In genomic region chr13:53419681-53420080, GRCm38 (mm10) we compare ENCODE assay signal across 20 mouse cellular contexts. TPM values are rescaled to one million over a fixed set of nuclear protein-coding genes. Genes with fewer than 3 reads are reported as not detected.
"Had no signal": no experiment of that assay in that cellular context is flagged by ENCODE, and none has a peak within 500 bp of the region (broad histone marks: within the 10 kb centered on the region; RNA-seq: fewer than 3 reads in every experiment).

No protein-coding gene starts in this region.

- H3K36me3 ChIP-seq: neural tube, embryonic 12.5 days; neural tube, embryonic 13.5 days; neural tube, embryonic 15.5 days; stomach, embryonic 15.5 days had no signal

- H3K9me3 ChIP-seq: neural tube, embryonic 12.5 days; neural tube, embryonic 13.5 days; neural tube, embryonic 15.5 days; stomach, embryonic 15.5 days had no signal

- H3K27ac ChIP-seq: neural tube, embryonic 12.5 days; neural tube, embryonic 13.5 days; neural tube, embryonic 15.5 days; stomach, embryonic 15.5 days; stomach, postnatal 0 days had no signal

- H3K9ac ChIP-seq: neural tube, embryonic 12.5 days; neural tube, embryonic 13.5 days; neural tube, embryonic 15.5 days; stomach, embryonic 15.5 days had no signal

- H3K27me3 ChIP-seq: neural tube, embryonic 12.5 days; neural tube, embryonic 13.5 days; neural tube, embryonic 15.5 days; stomach, embryonic 15.5 days had no signal

- H3K4me1 ChIP-seq: neural tube, embryonic 12.5 days; neural tube, embryonic 13.5 days; neural tube, embryonic 15.5 days had no signal

- H3K4me3 ChIP-seq: neural tube, embryonic 12.5 days; neural tube, embryonic 13.5 days; neural tube, embryonic 15.5 days; stomach, embryonic 15.5 days had no signal

- H3K4me2 ChIP-seq: neural tube, embryonic 12.5 days; neural tube, embryonic 13.5 days; neural tube, embryonic 15.5 days; stomach, embryonic 15.5 days had no signal

- DNase-seq: retina, postnatal 1 day; right cerebral cortex, adult 18-20 months; right cerebral cortex, postnatal 14 days; right cerebral cortex, postnatal 25 days; right cerebral cortex, postnatal 4 days; spleen, adult 18-20 months; thymus, adult 18-20 months; thymus, adult 2 months; thymus, postnatal 14 days; thymus, postnatal 25 days; thymus, postnatal 36 days; thymus, postnatal 4 days had no signal

RNA-seq across cellular contexts. Expression of gene Msx2, which starts 53.2 kb away (rescaled TPM):
- total RNA-seq: neutrophil, adult 5-6 weeks had no signal
- polyA plus RNA-seq: small intestine, adult 2 months; spleen, adult 2 months had no signal
